Mouse (Mus musculus) testis, postnatal 10 days (tissue): ENCODE measurements at regions not wholly inside any gene's neighbourhood (a gene's known extent, or its start where the extent isn't known, plus 50 kb on each side); places are given as distances from the start of the nearest gene placed in this dataset.

Experiments used
- DNase-seq: peaks from one replicate; pipeline ENCODE4 v3.0.0; 2021; ENCODE audit warnings: low spot score

DNA sequence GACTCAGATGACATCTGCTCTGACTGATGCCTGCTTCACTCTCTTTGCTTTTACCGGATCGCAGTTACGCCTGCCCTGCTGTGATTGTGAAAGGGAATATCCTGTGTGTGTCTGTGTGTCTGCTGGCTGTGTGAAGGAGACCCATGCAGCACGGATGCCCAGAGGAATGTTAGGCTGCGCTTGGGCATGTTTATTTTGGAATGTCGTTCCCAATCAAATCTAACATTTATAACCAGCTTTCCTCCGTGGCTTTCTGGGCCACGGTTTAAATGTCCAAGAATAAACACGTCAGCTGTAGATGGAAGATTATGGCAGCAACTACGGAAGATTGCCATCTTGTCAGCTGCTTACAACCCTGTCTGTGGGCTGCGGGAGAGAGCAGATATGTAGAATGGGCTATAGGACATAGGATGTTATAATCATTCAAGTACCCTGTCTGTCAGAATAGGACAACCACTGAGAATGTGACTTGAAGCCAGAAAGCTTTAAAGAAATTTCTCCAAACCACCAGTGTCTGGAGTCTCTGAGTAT lies 464.5 kb downstream of the 1700129C05Rik start:
- no peak for DNase-seq

DNA sequence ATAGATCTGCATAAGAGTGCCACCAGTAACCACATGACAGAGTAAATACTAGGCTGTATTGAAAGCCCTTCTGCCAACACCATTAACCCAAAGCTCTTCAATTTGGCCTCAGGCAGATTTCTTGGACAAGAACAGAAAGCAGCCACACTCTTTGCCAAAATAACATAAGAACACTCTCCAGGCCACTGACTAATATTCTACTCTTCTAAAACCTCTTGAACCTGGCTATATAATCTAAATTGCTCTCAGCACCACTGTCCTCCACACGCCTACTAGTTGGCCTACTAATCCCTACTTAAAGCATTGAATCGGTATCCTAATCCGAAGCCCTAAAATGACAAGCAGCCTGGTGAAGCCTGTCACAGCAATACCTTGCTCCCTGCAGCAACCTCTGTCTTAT lies 467.5 kb downstream of the 1700129C05Rik start:
- DNase-seq, result no peak

DNA sequence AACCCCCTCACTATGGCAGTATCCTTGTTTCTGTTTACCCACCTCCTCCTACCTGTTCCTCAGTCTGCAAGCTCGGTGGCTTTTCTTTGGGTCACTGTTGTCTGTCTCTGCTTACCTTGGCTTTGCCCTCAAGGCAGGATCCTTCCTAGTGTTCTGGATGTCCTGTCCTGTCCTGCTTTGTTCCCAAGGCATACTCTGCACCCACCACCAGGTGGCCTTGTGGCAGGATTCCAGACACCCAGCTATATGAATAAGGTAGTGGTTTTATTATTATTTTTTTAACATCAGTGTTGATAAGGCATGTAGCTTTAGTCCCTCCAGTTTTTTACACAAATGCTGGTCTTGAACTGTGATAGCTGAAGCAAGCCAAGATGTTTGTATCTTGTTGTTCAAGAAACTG lies 478.7 kb downstream of the 1700129C05Rik start:
- peak; percentile 47 for DNase-seq

DNA sequence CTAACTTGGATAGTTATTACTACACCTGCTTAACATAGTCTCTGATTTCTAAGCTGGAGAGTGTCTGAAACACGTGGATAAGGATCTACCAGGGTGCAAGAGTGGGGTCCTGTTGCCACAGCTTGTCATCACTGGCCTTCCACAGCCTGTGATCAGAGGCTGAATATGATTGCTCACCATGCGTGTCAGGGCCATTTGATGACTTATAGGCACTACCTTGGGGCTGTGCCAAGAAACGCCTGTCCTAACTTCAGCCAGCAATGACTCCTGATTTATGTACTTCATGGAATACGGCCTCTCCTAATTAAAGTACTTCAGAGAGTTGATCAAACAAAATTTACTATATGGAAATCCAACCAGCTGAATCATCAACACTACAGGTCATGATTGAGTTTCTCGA lies 480.1 kb downstream of the 1700129C05Rik start:
- DNase-seq, result no peak

DNA sequence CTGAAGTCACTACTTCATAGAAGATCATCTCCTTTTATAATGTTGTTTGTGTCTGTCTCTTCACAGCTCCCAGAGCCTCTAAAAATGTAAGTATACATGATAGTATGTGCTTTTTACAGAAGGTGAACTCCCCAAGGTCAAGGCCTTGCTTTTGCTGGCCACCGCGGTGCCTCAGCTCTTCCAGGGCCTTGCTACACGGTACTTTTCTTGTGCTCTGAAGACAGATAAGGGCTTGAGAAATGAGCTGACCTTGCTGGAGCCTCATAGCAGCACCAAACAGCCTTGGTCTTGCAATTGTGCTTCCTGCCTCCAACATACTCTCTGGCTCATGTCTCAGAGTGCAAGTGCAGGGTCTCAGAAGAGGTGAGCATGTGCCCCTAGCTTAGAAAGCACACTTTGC lies 481.3 kb downstream of the 1700129C05Rik start:
- DNase-seq, result no peak

DNA sequence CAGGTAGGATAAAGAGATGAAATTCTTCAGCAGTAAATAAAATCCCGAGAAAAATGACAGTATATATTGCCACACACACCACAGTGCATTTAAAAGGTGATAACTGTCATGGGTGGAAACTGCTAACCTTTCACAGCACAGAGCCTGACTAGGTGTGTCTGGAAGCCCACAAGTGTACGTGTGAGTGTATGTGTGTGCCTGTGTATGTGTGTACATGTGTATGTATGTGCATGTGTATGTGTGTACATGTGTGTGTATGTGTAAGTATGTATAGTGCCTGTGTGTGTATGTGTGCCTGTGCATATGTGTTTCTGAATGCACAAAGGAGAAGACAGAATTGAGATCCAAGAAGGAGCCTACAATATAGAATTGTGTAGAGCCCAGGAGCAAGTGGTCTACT lies 485.4 kb downstream of the 1700129C05Rik start:
- no peak for DNase-seq

DNA sequence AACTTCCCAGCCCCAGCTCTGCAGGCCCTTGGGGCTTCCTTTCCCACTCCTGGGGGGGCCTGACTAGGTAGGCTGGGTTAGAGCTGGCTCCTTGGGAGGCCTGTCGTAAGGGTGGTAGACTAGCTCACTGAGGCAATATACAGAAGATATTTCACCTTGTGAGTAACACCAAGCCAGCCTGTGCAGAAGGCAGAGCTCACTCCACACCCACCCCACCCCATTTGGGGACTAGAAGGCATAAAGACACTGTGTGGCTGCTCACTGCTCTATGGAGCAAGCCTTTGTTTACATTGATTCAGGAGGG lies 485.8 kb downstream of the 1700129C05Rik start:
- no peak for DNase-seq

DNA sequence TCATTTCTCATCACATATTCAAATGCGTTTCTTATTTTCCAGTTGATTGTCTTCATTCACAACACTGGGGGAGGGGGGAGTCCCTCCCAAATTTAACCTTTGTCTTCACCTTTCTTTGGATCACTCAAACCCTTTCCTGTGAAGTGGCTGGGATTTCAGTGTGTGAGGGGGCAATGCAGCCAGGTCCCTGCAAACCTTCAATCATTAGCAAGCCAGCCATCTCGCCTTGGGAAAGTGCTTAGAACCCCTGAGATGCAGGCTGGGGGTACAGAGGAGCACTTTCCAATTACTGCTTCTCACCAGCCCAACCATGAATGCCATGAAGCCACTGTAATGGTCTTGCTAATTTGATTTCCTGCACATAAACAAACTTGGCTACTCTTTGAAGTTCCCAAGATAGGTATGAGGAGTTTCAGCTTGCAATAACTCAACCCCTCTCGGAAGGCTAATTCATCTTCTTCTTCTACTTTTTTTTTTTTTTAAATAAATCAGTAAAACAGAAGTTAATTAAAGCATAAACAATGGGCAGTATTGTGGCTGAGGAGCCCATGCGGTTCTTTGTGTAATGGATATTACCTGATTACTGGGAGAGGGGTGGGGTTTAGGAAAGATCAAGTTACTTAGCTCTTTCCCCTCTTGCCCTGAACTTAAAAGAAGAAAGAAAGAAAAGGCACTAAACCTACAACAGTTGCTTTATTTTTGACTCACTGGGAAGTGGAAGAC lies 486.3 kb downstream of the 1700129C05Rik start:
- DNase-seq, result no peak

DNA sequence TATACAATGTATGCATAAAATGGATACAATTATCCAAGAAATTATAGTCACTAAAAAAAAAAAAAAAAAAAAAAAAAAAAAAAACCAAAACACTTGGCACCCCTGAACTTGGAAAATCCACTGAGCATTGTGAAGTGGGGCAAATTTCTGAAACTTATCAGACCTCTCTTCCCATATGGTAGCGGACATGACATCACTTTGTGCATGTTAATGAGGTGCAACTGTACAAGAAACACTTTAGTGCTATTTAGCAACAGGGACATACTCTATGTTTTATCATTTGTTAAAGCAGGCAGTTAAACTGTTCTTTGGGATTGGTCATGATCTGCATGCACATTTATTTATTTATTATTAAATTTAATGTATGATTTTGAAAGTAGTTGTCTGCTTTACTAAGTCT lies 489.7 kb downstream of the 1700129C05Rik start:
- no peak for DNase-seq

DNA sequence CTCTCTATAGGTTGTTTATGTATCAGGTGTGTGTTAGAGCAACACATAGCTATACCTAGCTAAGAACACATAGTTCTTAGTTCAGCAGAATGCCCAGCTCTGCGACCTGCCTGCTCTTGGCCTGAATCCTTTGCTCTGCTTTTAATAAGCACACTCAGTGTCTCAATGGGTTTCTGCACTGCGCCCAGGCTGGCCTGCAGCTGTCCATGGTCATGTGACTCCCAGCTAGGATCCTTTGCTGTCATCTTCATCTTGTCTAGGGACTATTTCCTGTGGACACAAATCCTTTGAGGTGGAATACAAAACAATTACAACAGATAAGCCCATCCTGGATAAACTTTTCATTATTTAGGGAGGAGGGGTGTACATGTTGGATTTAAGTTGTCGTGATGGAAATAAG lies 490.7 kb downstream of the 1700129C05Rik start:
- no peak for DNase-seq

DNA sequence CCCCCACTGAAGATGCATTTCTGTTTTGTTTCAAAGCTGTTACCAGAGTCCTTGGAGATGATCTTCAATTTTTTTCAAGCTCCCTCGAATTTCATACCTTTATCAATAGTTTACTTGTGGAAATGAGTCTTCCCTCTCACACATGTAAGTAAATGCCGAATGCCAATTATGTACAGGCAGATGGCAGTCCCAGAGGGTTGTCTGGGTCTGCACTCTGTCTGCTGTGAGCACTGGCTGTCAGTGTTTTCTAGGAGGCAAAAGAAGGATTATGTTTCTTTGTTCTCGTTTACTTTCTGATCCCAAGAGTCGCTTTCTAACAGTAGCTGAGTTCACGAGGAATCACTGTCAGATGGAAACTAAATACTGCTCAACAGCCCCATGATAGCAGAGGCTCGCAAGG lies 491.5 kb downstream of the 1700129C05Rik start:
- no peak for DNase-seq

DNA sequence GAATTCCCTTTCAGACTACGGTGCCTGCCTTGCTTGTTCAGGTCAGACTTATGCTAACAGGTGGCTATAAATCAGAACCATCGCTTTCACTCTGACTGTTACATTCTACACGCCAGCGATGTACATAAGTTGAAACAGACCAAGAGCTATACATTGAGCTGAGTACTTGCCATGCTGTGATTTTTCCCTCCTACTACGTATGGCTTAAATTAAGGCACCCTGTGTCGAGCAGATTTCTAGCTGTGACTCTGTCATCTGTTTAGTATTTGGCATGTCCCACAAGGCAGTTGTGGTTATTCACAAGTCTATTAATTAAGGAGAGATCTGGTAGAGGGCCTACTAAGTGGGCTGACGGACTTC lies 504.4 kb downstream of the 1700129C05Rik start:
- no peak for DNase-seq

DNA sequence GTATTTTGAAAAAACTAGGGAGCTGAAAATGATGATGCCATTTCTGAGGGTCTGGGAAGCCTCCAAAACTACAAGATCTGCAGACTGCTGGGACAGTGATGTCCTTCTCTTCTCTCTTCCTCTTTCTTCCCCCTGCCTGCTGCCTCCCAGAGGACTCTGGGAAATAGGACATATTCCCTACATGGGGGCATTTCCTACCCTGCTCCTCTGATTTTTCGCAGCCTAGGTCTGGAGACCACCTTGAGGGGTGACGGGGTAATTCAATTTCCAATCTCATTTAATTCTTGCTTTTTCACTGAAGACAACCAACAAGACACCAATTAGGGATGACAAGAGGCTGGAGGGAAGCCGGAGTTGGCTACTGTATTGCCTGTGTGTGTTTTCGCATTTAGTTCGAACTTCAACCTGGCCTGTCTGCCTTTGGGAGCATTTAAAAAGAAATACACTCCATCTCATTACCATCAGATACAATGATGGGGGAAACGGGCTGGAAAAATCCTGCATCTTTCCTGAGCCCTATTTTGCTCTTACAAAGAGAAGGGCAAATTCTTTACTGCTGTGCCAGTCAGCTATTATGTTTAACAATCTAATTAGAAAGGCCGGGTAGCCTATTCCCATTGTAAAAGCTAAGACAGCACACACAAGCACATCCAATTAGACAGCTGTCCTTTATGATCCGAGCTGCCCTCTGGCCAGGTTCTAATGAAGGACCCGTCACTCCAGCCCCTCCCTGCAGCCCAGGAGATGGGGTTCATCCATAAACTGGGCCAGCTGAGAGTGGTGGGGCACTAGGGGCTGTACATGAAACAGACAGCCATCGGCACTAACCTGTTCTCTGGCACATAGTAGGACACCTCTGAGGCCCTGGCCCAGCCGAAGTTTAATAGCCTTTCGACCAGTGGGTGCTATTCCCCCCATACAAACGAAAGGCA lies 505.0 kb downstream of the 1700129C05Rik start:
- no peak for DNase-seq

DNA sequence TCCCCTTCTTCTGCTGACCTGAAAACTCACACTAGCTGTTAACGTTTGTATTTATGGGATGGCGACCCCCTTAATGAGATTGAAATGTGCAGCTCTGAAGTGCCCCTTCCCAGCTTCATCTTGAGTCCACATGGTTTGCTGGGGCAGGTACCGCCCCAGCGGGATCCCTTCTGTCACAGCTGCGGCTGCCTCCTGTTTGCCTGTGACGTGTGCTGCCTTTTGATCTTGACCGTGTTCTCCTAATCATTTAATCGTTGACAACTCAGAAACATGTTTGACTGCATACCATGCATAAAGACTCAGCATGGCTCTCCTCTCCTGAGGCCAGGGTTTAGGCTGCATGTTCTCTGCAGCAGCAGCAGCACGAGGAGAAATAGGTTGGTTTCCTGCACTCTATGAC lies 511.5 kb downstream of the 1700129C05Rik start:
- DNase-seq, result no peak

DNA sequence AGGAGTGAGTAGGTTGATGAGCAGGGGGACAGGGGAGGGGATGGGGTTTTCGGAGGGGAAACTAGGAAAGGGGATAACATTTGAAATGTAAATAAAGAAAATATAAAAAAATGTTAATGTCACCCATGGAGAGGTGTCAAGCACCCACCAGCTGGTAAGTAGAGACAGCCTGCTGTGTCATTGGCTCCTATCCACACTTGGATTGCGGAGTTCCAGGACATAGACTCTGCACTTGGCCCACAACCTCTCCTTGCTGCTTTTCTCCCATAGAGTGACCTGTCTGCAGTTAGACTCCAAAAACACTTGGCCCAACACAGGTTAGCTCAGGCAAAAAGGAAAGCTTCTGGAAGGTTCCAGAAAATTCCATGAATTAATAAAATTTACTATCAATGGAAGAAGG lies 514.4 kb downstream of the 1700129C05Rik start:
- no peak for DNase-seq

DNA sequence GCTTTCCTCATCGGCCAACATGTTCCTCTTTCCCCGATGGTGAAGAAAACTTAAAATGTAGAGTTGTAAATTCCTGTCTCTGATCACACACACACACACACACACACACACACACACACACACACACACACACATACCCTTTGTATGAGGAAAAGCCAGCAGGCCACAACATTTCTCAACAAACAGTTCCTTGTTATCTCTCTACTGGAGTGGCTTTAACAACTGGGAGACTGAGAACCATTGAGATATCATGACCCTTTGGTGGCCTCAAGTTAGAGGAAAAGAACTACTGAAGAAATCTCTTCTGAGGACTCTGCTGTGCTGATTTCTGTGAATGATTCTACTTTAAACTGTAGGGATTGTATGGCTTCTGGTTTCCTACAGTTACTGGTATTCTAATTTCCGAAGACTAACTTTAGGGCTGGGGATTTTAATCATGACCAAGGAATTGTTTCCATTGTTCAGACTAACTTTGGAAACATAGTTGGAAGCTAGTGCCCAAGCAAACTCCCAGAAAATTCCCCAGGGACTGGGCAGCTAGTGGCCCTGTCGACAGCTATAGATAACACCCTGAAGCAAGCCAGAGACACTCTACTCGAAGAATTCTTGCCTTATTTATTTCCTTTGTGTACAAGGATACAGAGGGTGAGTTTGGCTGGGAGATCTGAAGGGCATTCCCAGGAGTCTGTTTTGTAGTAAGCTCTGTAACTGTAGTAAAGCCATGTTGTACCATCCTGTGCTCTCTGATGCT lies 516.0 kb downstream of the 1700129C05Rik start:
- no peak for DNase-seq

DNA sequence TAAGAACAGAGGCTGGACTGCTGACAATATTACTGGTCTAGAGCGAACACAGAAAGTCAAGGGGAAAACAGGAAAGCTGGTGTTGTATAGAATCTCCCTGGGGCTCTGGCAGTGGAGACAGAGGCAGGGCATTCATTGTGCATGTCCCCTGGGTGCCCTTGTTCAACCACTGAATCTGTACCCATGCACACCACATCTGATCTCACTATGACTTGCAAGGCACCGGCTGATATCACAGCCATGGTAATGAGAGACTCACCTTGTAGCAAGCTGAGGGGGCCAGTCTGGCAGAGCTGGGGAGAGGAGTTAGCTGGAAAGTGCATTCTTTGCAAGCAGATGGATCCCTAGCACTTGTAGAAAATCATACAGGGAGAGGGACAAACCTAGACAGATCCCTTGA lies 522.5 kb downstream of the 1700129C05Rik start:
- DNase-seq, result no peak

DNA sequence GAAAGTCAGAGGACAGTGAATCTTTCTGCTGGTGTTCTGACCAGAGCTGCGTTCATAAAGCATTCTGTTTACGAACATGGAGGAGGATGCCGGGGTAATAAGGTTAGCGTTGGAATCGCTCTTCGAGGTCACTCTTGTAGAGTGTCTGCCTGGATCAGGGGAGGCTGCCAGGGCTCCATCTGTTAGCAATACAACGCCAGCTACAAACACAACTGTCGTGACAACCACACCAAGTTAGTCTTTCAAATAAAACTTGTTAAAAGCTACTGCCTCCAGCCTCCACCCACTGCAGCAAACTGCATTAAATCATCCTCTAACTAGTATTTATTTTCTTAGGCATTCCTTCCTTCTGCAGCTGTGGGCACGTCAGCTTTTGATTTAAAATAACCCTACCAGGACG lies 525.0 kb downstream of the 1700129C05Rik start:
- no peak for DNase-seq

DNA sequence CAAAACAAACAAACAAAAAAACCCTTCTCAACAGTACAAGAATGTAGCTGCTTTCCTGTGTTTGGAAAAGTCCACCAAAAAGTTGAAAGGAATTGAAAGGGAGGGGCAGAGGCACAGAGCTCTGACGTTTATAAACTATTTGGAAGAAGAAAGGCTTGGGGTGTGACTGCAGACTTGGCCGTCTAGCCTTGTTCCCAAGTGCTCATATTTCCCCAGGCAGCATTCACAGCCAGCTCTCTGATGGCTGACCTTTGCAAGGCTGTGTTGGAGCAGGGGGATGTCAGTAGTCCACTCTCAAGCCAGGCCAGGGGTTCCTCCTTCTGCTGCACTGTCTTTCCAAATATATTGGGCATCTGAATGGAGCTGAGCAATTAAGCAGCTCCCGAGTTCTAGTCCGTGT lies 534.5 kb downstream of the 1700129C05Rik start:
- DNase-seq, result no peak

DNA sequence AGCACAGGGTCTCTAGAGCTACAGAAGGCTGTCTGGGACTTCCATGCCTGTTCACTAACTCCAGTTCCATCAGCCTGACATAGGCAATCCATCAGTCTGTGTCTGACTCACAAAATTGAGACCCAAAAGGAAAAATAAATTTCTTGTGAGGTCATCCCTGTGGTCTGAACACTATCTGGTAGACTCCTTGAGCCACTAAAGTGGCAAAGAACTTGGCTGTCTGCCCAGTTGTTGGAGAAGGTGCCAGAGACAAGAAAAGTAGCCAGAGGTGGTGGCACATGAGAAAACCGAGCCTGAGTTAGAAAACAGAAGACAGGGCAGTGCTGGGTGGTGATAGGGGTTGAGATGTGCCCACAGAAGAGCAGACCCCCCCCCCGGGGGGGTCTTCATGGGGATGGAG lies 535.0 kb downstream of the 1700129C05Rik start:
- peak; percentile 50 for DNase-seq

DNA sequence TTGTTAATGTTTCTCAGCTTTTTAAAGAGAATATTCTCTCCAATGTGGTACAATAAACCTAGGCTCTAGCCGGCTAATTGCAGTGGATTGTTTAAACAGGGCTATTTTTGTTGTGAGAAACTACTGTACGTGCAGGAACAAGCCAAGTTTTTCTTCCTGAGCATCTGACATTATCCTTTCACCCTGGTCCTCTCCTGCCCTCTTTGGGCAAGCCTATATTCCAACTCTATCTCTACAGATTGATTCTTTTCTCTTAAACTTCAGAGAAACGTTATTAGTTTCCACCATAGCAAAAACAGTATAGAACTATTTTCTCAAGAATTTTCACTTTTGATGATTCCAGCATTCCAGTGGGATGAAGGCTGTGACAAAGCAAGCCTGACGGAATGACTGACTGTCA lies 535.2 kb downstream of the Fgf9 start:
- no peak for DNase-seq

DNA sequence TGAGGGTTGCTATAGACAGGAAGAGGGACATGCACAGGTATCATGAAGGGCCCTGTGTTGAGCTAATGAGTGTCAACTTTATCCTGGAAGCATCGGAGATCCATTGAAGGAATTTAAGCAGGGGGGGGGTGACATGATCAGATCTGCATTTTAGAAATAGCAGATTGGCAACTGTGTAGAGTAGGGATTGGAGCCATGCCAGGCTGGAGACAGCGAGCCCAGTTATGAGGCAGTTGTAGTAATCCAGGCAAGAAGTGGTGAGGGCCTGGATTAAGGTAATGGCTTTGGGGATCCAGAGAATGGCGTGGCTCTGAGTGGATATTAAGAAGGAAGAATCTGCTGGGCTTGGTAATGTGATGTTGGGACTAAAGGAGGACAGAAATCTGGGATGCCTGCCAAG lies 528.5 kb downstream of the Fgf9 start:
- DNase-seq, result no peak

DNA sequence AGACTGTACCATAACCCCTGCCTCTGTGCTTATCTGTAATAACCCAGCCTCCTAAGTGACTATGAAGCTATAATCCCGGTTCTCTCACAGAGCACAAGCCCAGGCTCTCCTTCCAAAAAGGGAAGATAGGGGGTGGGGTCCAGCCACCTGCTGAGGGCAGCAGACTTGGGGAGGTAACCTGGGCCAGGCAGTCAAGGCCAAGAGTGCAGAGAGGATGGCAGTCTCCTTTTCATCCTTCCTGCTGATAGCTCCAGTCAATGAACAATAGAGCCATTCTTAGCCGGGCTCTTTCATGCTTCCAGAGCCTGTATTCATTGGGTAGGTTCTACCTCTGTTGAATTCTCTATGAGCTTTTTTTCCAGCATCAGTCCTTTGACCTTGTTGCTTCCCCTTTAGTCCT lies 527.5 kb downstream of the Fgf9 start:
- DNase-seq, result no peak
